In genomic region chr1:184358226-184358568, GRCm38 (mm10) we compare ENCODE assay signal across 19 mouse cellular contexts.
DNase-seq lines count a peak whose midpoint lies in the region; ATAC-seq lines count a peak whose summit lies in the region.
"Had no signal": no experiment of that assay in that cellular context is flagged by ENCODE, and none has a peak within 500 bp of the region (broad histone marks: within the 10 kb centered on the region; RNA-seq: fewer than 3 reads in every experiment).

No protein-coding gene starts in this region.

- WGBS in forebrain, embryonic 16.5 days: 71% methylated on average over 6 of the region's 6 CpGs
- WGBS in forebrain, embryonic 10.5 days: 92% methylated on average over 6 of the region's 6 CpGs
- WGBS in liver, embryonic 11.5 days: 54% methylated on average over 6 of the region's 6 CpGs
- WGBS in liver, embryonic 12.5 days (ENCODE audit: insufficient replicate concordance): 47% methylated on average over 6 of the region's 6 CpGs
- 78% methylated on average over 6 of the region's 6 CpGs for WGBS in macrophage (ENCODE audit: missing documents)

- no peaks in the 10 kb centered on the region for H3K36me3 ChIP-seq in forebrain, embryonic 16.5 days (ENCODE audit: control insufficient read depth, insufficient read depth)
- no peaks in the 10 kb centered on the region for H3K36me3 ChIP-seq in forebrain, embryonic 10.5 days (replicated peaks)
- no peaks in the 10 kb centered on the region for H3K36me3 ChIP-seq in liver, embryonic 11.5 days (ENCODE audit: control insufficient read depth, insufficient read depth, low read length)
- no peaks in the 10 kb centered on the region for H3K36me3 ChIP-seq in liver, embryonic 12.5 days
- no peaks in the 10 kb centered on the region for H3K36me3 ChIP-seq in macrophage (ENCODE audit: inconsistent target)
- H3K36me3 ChIP-seq: embryonic facial prominence, embryonic 10.5 days; hindbrain, embryonic 15.5 days had no signal

- H3K9me3 ChIP-seq in forebrain, embryonic 16.5 days (ENCODE audit: control insufficient read depth, low read length): no peaks in the 10 kb centered on the region
- H3K9me3 ChIP-seq in forebrain, embryonic 10.5 days: no peaks in the 10 kb centered on the region
- no peaks in the 10 kb centered on the region for H3K9me3 ChIP-seq in liver, embryonic 11.5 days (ENCODE audit: control insufficient read depth, low read length)
- H3K9me3 ChIP-seq in liver, embryonic 12.5 days (replicated peaks): no peaks in the 10 kb centered on the region
- H3K9me3 ChIP-seq: embryonic facial prominence, embryonic 10.5 days; hindbrain, embryonic 15.5 days had no signal

- no peak overlapping the region for H3K9ac ChIP-seq in forebrain, embryonic 16.5 days (replicated peaks; ENCODE audit: low read depth, low read length)
- no peak overlapping the region for H3K9ac ChIP-seq in liver, embryonic 11.5 days (ENCODE audit: low read depth, low read length)
- no peak overlapping the region for H3K9ac ChIP-seq in liver, embryonic 12.5 days
- H3K9ac ChIP-seq: hindbrain, embryonic 15.5 days had no signal

- no peaks in the 10 kb centered on the region for H3K79me2 ChIP-seq in macrophage (ENCODE audit: inconsistent target)

- H3K4me3 ChIP-seq in forebrain, embryonic 16.5 days (replicated peaks; ENCODE audit: low read length): no peak overlapping the region
- H3K4me3 ChIP-seq in forebrain, embryonic 10.5 days: no peak overlapping the region
- H3K4me3 ChIP-seq in liver, embryonic 11.5 days (ENCODE audit: low read depth, low read length): no peak overlapping the region
- H3K4me3 ChIP-seq in liver, embryonic 12.5 days: no peak overlapping the region
- no peak overlapping the region for H3K4me3 ChIP-seq in macrophage (ENCODE audit: inconsistent target)
- H3K4me3 ChIP-seq: embryonic facial prominence, embryonic 10.5 days; heart, adult 2 months; hindbrain, embryonic 15.5 days had no signal

- peak; percentile 45; the same call in 1 of the 2 replicates for ATAC-seq in forebrain, embryonic 16.5 days
- peak; percentile 45; the same call in 1 of the 2 replicates for ATAC-seq in liver, embryonic 11.5 days (replicated peaks; ENCODE audit: low FRiP score)
- ATAC-seq in liver, embryonic 12.5 days: peak; percentile 47
- ATAC-seq: activated CD4-positive, CD25-positive, alpha-beta regulatory T cell, adult 4 months; Patski had no signal

- intact Hi-C loops in left cerebral cortex, postnatal 10 days (cut with DNase I): no loop called here

- no peaks in the 10 kb centered on the region; the same call in 1 of the 2 replicates for H3K4me1 ChIP-seq in forebrain, embryonic 16.5 days (replicated peaks; ENCODE audit: control insufficient read depth, insufficient read depth, low read length)
- H3K4me1 ChIP-seq in forebrain, embryonic 10.5 days: no peaks in the 10 kb centered on the region
- no peaks in the 10 kb centered on the region; the same call in 1 of the 2 replicates for H3K4me1 ChIP-seq in liver, embryonic 11.5 days (replicated peaks; ENCODE audit: control insufficient read depth, insufficient read depth, low read length)
- H3K4me1 ChIP-seq in liver, embryonic 12.5 days: peaks cover 4% of the 10 kb centered on the region; the same call in 1 of the 2 replicates
- H3K4me1 ChIP-seq: embryonic facial prominence, embryonic 10.5 days; hindbrain, embryonic 15.5 days had no signal

- no peak for DNase-seq in forebrain, embryonic 10.5 days (ENCODE audit: extremely low spot score, low spot score)
- DNase-seq in liver, embryonic 11.5 days (ENCODE audit: low spot score): no peak
- DNase-seq in liver: no peak
- DNase-seq in left cerebral cortex, postnatal 10 days (ENCODE audit: extremely low spot score in 1 of 2, low spot score in 2 of 2): no peak
- DNase-seq: adrenal gland, postnatal 14 days; cerebellum, adult 2 months; cerebellum, postnatal 10 days; gastrocnemius, postnatal 14 days; heart, adult 2 months; heart, postnatal 36 days had no signal

- no peak overlapping the region for H3K4me2 ChIP-seq in forebrain, embryonic 16.5 days (ENCODE audit: low read length)
- no peak overlapping the region for H3K4me2 ChIP-seq in liver, embryonic 11.5 days
- H3K4me2 ChIP-seq in liver, embryonic 12.5 days: no peak overlapping the region
- H3K4me2 ChIP-seq: heart, embryonic 11.5 days; hindbrain, embryonic 15.5 days had no signal

- H3K27ac ChIP-seq in forebrain, embryonic 16.5 days (ENCODE audit: low read length): no peak overlapping the region
- no peak overlapping the region for H3K27ac ChIP-seq in forebrain, embryonic 10.5 days
- H3K27ac ChIP-seq in liver, embryonic 11.5 days (ENCODE audit: low read depth, low read length): no peak overlapping the region
- H3K27ac ChIP-seq in liver, embryonic 12.5 days: no peak overlapping the region
- H3K27ac ChIP-seq in macrophage: peak overlapping the region; percentile 51; the same call in 1 of the 2 replicates
- H3K27ac ChIP-seq: embryonic facial prominence, embryonic 10.5 days; heart, adult 2 months; hindbrain, embryonic 15.5 days had no signal

- H3K27me3 ChIP-seq in forebrain, embryonic 16.5 days (replicated peaks; ENCODE audit: control insufficient read depth, insufficient read depth, low read length): no peaks in the 10 kb centered on the region
- H3K27me3 ChIP-seq in forebrain, embryonic 10.5 days (ENCODE audit: poor library complexity, severe bottlenecking): no peaks in the 10 kb centered on the region
- no peaks in the 10 kb centered on the region for H3K27me3 ChIP-seq in liver, embryonic 11.5 days (replicated peaks; ENCODE audit: control insufficient read depth, insufficient read depth, low read length)
- H3K27me3 ChIP-seq in liver, embryonic 12.5 days (replicated peaks): no peaks in the 10 kb centered on the region
- H3K27me3 ChIP-seq: CH12.LX; hindbrain, embryonic 15.5 days had no signal
